Mouse (Mus musculus) limb, embryonic 11.5 days (tissue): Measurements from ENCODE around the gene 1190005I06Rik. TPM values are rescaled to one million over a fixed set of nuclear protein-coding genes. Genes with fewer than 3 reads are reported as not detected.

Experiments used
- ATAC-seq: fragments of 200-750 bp; cut with Nextera tagmentation; 2 replicates; pipeline ENCODE4 v1.8.0; 2017; ENCODE audit warnings: low read depth; ENCODE audit not compliant: insufficient number of reproducible peaks, low FRiP score, low TSS enrichment
- DNase-seq: peaks from one replicate; pipeline ENCODE4 v3.0.0-alpha.2; 2015; ENCODE audit warnings: low spot score
- H3K27ac ChIP-seq: fragments of 300-500 bp; sonication (generic); replicated peaks from 2 replicates; pipeline ENCODE4 v1.5.1; 2014; ENCODE audit warnings: low read depth, mild to moderate bottlenecking, low read length
- H3K27me3 ChIP-seq: fragments of 300-500 bp; sonication (generic); 2 replicates; pipeline ENCODE4 v1.6.1; 2014; ENCODE audit warnings: mild to moderate bottlenecking, low read length, mixed read lengths; ENCODE audit not compliant: control insufficient read depth, insufficient read depth
- H3K36me3 ChIP-seq: fragments of 300-500 bp; sonication (generic); 2 replicates; pipeline ENCODE4 v1.6.1; 2014; ENCODE audit warnings: mild to moderate bottlenecking, low read length, moderate library complexity, mixed read lengths; ENCODE audit not compliant: control insufficient read depth, insufficient read depth
- H3K4me1 ChIP-seq: fragments of 300-500 bp; sonication (generic); 2 replicates; pipeline ENCODE4 v1.6.1; 2014; ENCODE audit warnings: low read length, mixed read lengths; ENCODE audit not compliant: control insufficient read depth, insufficient read depth
- H3K4me2 ChIP-seq: fragments of 300-500 bp; sonication (generic); 2 replicates; pipeline ENCODE4 v1.6.1; 2014; ENCODE audit warnings: low read depth, mild to moderate bottlenecking, moderate library complexity; ENCODE audit not compliant: severe bottlenecking
- H3K4me3 ChIP-seq: fragments of 300-500 bp; sonication (generic); 2 replicates; pipeline ENCODE4 v1.5.1; 2014; ENCODE audit warnings: low read depth, low read length
- H3K9ac ChIP-seq: fragments of 300-500 bp; sonication (generic); 2 replicates; pipeline ENCODE4 v1.6.1; 2014; ENCODE audit warnings: mild to moderate bottlenecking, low read length
- H3K9me3 ChIP-seq: fragments of 300-500 bp; sonication (generic); 2 replicates; pipeline ENCODE4 v1.6.1; 2016; ENCODE audit warnings: low read length; ENCODE audit not compliant: control insufficient read depth
- WGBS: fragments of 180-500 bp; shearing (Covaris S2); extraction: QIAGEN DNeasy Blood & Tissue Kit; methylation state at CpG from one replicate; pipeline ENCODE4 v1.1.7; 2014; 5-methylcytosine and 5-hydroxymethylcytosine counted together
- polyA plus RNA-seq: library from polyadenylated mRNA; unstranded; fragments of >200 nt; fragmentation: Nextera tagmentation; extraction: Ambion mirVana; gene quantifications from 2 replicates; pipeline ENCODE4 v1.2.1, GENCODE M21; 2014

1190005I06Rik gene
- polyA plus RNA-seq, 1 experiment from 2014 or later, result 6.2 TPM

- H3K4me1 ChIP-seq, result peaks cover 4% of the 10 kb centered on the region; the same call in 1 of the 2 replicates
- peaks cover 7% of the 10 kb centered on the region for H3K36me3 ChIP-seq
- H3K9me3 ChIP-seq, result no peaks in the 10 kb centered on the region
- ATAC-seq, result no peak
- no peaks in the 10 kb centered on the region for H3K27me3 ChIP-seq
- WGBS, result 90% methylated on average over 10 of the region's 10 CpGs
- H3K4me3 ChIP-seq, result no peak overlapping the region
- no peak for DNase-seq
- H3K9ac ChIP-seq, result no peak overlapping the region
- no peak overlapping the region for H3K4me2 ChIP-seq
- no peak overlapping the region for H3K27ac ChIP-seq
Observed at GRCm38 (mm10) chr8:120585521-120585920, 61.9 kb downstream of the 1190005I06Rik start.

GRCm38 (mm10) chr8:120581811-120582210 is 65.6 kb downstream of the 1190005I06Rik start:
- Histone ChIP-seq H3K9ac (no peak overlapping the region), H3K36me3 (peaks cover 34% of the 10 kb centered on the region), H3K9me3 (no peaks in the 10 kb centered on the region), H3K27me3 (no peaks in the 10 kb centered on the region), H3K4me3 (no peak overlapping the region), H3K4me2 (no peak overlapping the region), H3K4me1 (no peaks in the 10 kb centered on the region), H3K27ac (no peak overlapping the region)
- no peak for ATAC-seq
- DNase-seq, result no peak
- 92% methylated on average over 8 of the region's 8 CpGs for WGBS

GRCm38 (mm10) chr8:120581329-120581728 is 66.1 kb downstream of the 1190005I06Rik start:
- H3K36me3 ChIP-seq, result peaks cover 34% of the 10 kb centered on the region
- no peak for ATAC-seq
- WGBS, result 93% methylated on average over 12 of the region's 12 CpGs
- H3K4me3 ChIP-seq, result no peak overlapping the region
- no peak overlapping the region for H3K4me2 ChIP-seq
- H3K9ac ChIP-seq, result no peak overlapping the region
- H3K9me3 ChIP-seq, result no peaks in the 10 kb centered on the region
- H3K27me3 ChIP-seq, result no peaks in the 10 kb centered on the region
- no peaks in the 10 kb centered on the region for H3K4me1 ChIP-seq
- no peak overlapping the region for H3K27ac ChIP-seq
- no peak for DNase-seq

- Histone ChIP-seq H3K27ac (no peak overlapping the region), H3K4me3 (no peak overlapping the region), H3K4me1 (peaks cover 7% of the 10 kb centered on the region; the same call in 1 of the 2 replicates), H3K9me3 (no peaks in the 10 kb centered on the region), H3K4me2 (no peak overlapping the region), H3K27me3 (no peaks in the 10 kb centered on the region), H3K36me3 (peaks cover 34% of the 10 kb centered on the region), H3K9ac (no peak overlapping the region)
- DNase-seq (no peak), ATAC-seq (no peak)
- WGBS, result 91% methylated on average over 8 of the region's 8 CpGs
Observed at GRCm38 (mm10) chr8:120580336-120581000, 67.0 kb downstream of the 1190005I06Rik start.

DNA sequence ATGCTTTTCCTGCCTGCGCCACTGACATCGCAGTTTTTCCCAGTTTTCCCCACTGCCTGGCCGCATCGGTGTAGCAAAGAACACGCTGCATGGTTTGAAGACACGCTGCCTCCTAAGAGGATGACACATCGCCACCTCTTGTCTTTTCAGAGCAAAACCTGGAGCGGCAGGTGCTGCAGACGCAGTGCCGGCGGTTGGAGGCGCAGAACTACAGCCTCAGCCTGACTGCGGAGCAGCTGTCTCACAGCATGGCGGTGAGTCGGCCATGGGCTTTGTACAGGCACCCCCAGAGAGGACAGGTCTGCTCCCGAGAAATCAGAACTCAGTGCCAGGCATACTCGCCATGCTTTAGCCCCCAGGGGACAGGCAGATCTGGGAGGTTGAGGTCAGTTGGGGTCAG is 69.6 kb downstream of the 1190005I06Rik start:
- H3K9me3 ChIP-seq, result no peaks in the 10 kb centered on the region
- H3K36me3 ChIP-seq, result peaks cover 47% of the 10 kb centered on the region
- ATAC-seq (no peak), DNase-seq (no peak)
- H3K4me3 ChIP-seq, result no peak overlapping the region
- peaks cover 7% of the 10 kb centered on the region; the same call in 1 of the 2 replicates for H3K4me1 ChIP-seq
- whole genome bisulfite sequencing, result 95% methylated on average over 17 of the region's 17 CpGs
- no peaks in the 10 kb centered on the region for H3K27me3 ChIP-seq
- H3K27ac ChIP-seq, result no peak overlapping the region
- no peak overlapping the region for H3K9ac ChIP-seq
- no peak overlapping the region for H3K4me2 ChIP-seq

GRCm38 (mm10) chr8:120575801-120576200 is 71.6 kb downstream of the 1190005I06Rik start:
- ATAC-seq, result no peak
- Histone ChIP-seq H3K4me2 (no peak overlapping the region), H3K4me1 (peaks cover 7% of the 10 kb centered on the region; the same call in 1 of the 2 replicates), H3K36me3 (peaks cover 59% of the 10 kb centered on the region), H3K27ac (no peak overlapping the region), H3K9ac (no peak overlapping the region), H3K9me3 (no peaks in the 10 kb centered on the region), H3K4me3 (no peak overlapping the region), H3K27me3 (no peaks in the 10 kb centered on the region)
- 43% methylated on average over 9 of the region's 9 CpGs for WGBS
- DNase-seq, result no peak

- Histone ChIP-seq H3K27me3 (no peaks in the 10 kb centered on the region), H3K4me2 (no peak overlapping the region), H3K4me1 (peaks cover 10% of the 10 kb centered on the region), H3K27ac (no peak overlapping the region), H3K36me3 (peaks cover 57% of the 10 kb centered on the region), H3K4me3 (no peak overlapping the region), H3K9me3 (no peaks in the 10 kb centered on the region), H3K9ac (no peak overlapping the region)
- DNase-seq, result no peak
- 80% methylated on average over 19 of the region's 19 CpGs for WGBS
- ATAC-seq, result no peak
Observed at GRCm38 (mm10) chr8:120574941-120575340, 72.5 kb downstream of the 1190005I06Rik start.

- no peak overlapping the region for H3K27ac ChIP-seq
- peaks cover 55% of the 10 kb centered on the region for H3K36me3 ChIP-seq
- no peak overlapping the region for H3K4me2 ChIP-seq
- no peaks in the 10 kb centered on the region for H3K27me3 ChIP-seq
- no peak for DNase-seq
- 78% methylated on average over 11 of the region's 11 CpGs for WGBS
- no peaks in the 10 kb centered on the region for H3K9me3 ChIP-seq
- no peak overlapping the region for H3K4me3 ChIP-seq
- H3K9ac ChIP-seq, result no peak overlapping the region
- ATAC-seq, result no peak
- peaks cover 13% of the 10 kb centered on the region for H3K4me1 ChIP-seq
Observed at GRCm38 (mm10) chr8:120573866-120574265, 73.6 kb downstream of the 1190005I06Rik start.

DNA sequence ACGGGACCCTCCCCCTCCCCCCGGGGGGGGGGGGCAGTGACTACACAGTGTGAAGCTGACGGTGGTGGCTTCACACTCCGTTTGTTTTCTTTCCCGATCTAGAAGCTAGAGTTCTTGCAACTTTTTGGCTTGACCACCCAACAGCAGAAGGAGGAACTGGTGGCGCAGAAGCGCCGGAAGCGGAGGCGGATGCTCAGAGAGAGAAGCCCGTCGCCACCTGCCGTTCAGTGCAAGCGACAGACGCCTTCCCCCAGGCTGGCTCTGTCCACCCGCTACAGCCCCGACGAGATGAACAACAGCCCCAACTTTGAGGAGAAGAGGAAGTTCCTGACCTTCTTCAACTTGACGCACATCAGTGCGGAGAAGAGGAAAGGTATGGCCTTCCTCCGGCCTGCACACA is 74.9 kb downstream of the 1190005I06Rik start:
- no peak for DNase-seq
- peaks cover 55% of the 10 kb centered on the region for H3K36me3 ChIP-seq
- H3K4me2 ChIP-seq, result no peak overlapping the region
- H3K9me3 ChIP-seq, result no peaks in the 10 kb centered on the region
- peaks cover 13% of the 10 kb centered on the region for H3K4me1 ChIP-seq
- H3K9ac ChIP-seq, result no peak overlapping the region
- no peak overlapping the region for H3K4me3 ChIP-seq
- WGBS, result 88% methylated on average over 21 of the region's 21 CpGs
- H3K27me3 ChIP-seq, result no peaks in the 10 kb centered on the region
- ATAC-seq, result no peak
- H3K27ac ChIP-seq, result no peak overlapping the region
